Mouse (Mus musculus) forebrain, embryonic 12.5 days (tissue): Measurements from ENCODE around the gene H2-Oa. TPM values are rescaled to one million over a fixed set of nuclear protein-coding genes. Genes with fewer than 3 reads are reported as not detected.

Experiments
- ATAC-seq: fragments of 200-750 bp; cut with Nextera tagmentation; 2 replicates; pipeline ENCODE4 v1.8.0; 2017; ENCODE audit warnings: moderate TSS enrichment; ENCODE audit not compliant: low FRiP score
- H3K27ac ChIP-seq: fragments of 300-500 bp; sonication (generic); 2 replicates; pipeline ENCODE4 v1.5.1; 2016; ENCODE audit warnings: mild to moderate bottlenecking
- H3K27me3 ChIP-seq: fragments of 300-500 bp; sonication (generic); 2 replicates; pipeline ENCODE4 v1.6.1; 2016; ENCODE audit warnings: mild to moderate bottlenecking
- H3K36me3 ChIP-seq: fragments of 300-500 bp; sonication (generic); replicated peaks from 2 replicates; pipeline ENCODE4 v1.6.1; 2016; ENCODE audit warnings: mild to moderate bottlenecking
- H3K4me1 ChIP-seq: fragments of 300-500 bp; sonication (generic); 2 replicates; pipeline ENCODE4 v1.6.1; 2016
- H3K4me2 ChIP-seq: fragments of 300-500 bp; sonication (generic); 2 replicates; pipeline ENCODE4 v1.6.1; 2016; ENCODE audit warnings: mild to moderate bottlenecking, moderate library complexity
- H3K4me3 ChIP-seq: fragments of 300-500 bp; sonication (generic); replicated peaks from 2 replicates; pipeline ENCODE4 v1.5.1; 2016; ENCODE audit warnings: mild to moderate bottlenecking
- H3K9ac ChIP-seq: fragments of 300-500 bp; sonication (generic); 2 replicates; pipeline ENCODE4 v1.6.1; 2016; ENCODE audit warnings: mild to moderate bottlenecking
- H3K9me3 ChIP-seq: fragments of 300-500 bp; sonication (generic); 2 replicates; pipeline ENCODE4 v1.6.1; 2016
- WGBS: fragments of 180-500 bp; shearing (Covaris S2); methylation state at CpG from one replicate; pipeline ENCODE4 v1.1.7; 2016; 5-methylcytosine and 5-hydroxymethylcytosine counted together
- polyA plus RNA-seq: library from polyadenylated mRNA; unstranded; fragments of >200 nt; fragmentation: Nextera tagmentation; extraction: Ambion mirVana; gene quantifications from 2 replicates; pipeline ENCODE4 v1.2.1, GENCODE M21; 2016

Gene H2-Oa
- polyA plus RNA-seq, 1 experiment from 2014 or later: 0.41 TPM

DNA sequence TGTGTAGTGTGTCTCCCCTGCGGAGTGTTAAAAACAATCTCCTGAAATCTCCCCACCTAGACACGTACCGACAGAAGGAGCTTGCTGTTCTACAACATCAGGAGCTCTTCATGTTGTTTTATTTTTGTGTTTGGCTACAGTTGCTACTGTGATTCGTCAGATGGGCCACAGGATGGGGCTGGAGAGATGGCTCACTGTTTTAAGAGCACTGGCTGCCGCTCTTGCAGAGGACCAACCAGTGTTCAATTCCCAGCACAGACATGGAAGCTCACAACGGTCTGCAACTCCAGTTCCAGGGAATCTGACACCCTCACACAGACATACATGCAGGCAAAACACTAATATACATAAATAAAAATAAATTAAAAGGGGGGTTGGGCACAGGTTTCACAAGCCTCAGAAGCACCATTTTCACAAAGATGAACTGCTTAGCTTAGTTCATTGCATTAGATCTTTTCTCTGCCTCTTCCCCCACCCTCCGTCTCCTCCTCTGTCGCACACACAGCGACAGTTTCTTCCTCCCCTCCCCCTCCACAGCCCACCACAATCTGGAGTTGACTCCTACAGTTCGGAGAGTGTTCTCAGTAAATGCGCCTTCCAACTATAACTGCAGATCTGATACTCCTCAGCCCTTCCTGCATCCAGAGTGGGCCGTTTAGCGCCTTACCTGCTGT lies 36.3 kb downstream of the H2-Oa start:
- H3K9me3 ChIP-seq: no peaks in the 10 kb centered on the region
- no peak for ATAC-seq
- H3K4me3 ChIP-seq: no peak overlapping the region; the same call in 1 of the 2 replicates
- peak overlapping the region; percentile 32 for H3K4me2 ChIP-seq
- H3K4me1 ChIP-seq: peaks cover 31% of the 10 kb centered on the region
- no peak overlapping the region; the same call in 1 of the 2 replicates for H3K9ac ChIP-seq
- 23% methylated on average over 13 of the region's 13 CpGs for WGBS
- H3K36me3 ChIP-seq: no peaks in the 10 kb centered on the region
- H3K27ac ChIP-seq: no peak overlapping the region
- H3K27me3 ChIP-seq: peaks cover 33% of the 10 kb centered on the region

DNA sequence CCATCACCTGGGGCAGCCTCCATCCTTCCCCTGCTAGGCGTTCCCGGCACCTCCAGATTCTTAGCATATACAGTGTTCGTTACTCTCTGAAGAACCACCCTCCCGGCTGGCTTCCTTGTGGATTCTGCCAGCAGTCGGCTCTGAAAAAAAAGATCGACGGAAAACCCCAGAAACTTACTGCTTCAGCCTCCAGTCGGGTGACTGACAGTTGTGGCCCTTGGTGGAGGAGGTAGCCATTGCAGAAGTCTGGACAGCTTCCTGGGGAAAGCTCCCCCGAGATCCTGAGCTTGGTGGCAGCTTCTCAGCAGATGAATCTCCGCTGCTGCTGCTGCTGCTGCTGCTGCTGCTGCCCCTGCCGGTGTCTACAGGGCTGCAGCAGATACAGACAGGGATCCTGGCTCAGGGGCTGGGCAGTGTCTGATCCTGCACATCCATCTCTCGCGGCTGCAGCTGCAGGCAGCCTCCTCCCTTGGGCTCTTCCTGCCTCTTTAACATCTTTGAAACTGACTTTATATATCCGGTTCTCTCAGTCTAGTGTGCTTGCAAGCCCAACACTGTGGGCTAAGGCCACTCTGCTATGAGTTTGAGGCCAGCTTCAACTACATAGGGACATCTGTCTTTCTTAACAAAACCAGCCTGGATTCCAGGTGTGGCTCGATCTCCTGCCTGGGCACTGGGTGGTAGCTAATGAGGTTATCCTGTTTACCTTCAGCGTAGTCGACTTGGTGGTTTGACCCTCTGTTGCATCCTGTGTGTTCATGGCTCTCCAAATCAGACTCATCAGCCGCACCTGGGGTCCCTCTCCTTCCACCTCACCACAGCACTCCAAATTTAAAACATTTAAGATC lies 37.0 kb downstream of the H2-Oa start:
- no peak overlapping the region; the same call in 1 of the 2 replicates for H3K9ac ChIP-seq
- peaks cover 23% of the 10 kb centered on the region for H3K4me1 ChIP-seq
- peaks cover 33% of the 10 kb centered on the region for H3K27me3 ChIP-seq
- H3K27ac ChIP-seq: no peak overlapping the region
- H3K36me3 ChIP-seq: no peaks in the 10 kb centered on the region
- 27% methylated on average over 18 of the region's 18 CpGs for WGBS
- H3K9me3 ChIP-seq: no peaks in the 10 kb centered on the region
- H3K4me2 ChIP-seq: peak overlapping the region; percentile 32
- no peak for ATAC-seq
- H3K4me3 ChIP-seq: no peak overlapping the region; the same call in 1 of the 2 replicates

- 90% methylated on average over 19 of the region's 19 CpGs for WGBS
- no peak overlapping the region for H3K4me3 ChIP-seq
- ATAC-seq: no peak
- H3K9ac ChIP-seq: no peak overlapping the region
- H3K9me3 ChIP-seq: no peaks in the 10 kb centered on the region
- no peak overlapping the region for H3K27ac ChIP-seq
- H3K27me3 ChIP-seq: peaks cover 33% of the 10 kb centered on the region
- H3K4me1 ChIP-seq: peaks cover 23% of the 10 kb centered on the region
- no peaks in the 10 kb centered on the region for H3K36me3 ChIP-seq
- no peak overlapping the region for H3K4me2 ChIP-seq
Measured at GRCm38 (mm10) chr17:34130073-34130947, 38.2 kb downstream of the H2-Oa start.

- H3K9me3 ChIP-seq: no peaks in the 10 kb centered on the region
- H3K36me3 ChIP-seq: no peaks in the 10 kb centered on the region
- H3K4me3 ChIP-seq: no peak overlapping the region
- no peak overlapping the region for H3K27ac ChIP-seq
- no peak for ATAC-seq
- WGBS: 71% methylated on average over 7 of the region's 7 CpGs
- H3K4me1 ChIP-seq: peaks cover 29% of the 10 kb centered on the region
- H3K9ac ChIP-seq: no peak overlapping the region
- peaks cover 46% of the 10 kb centered on the region for H3K27me3 ChIP-seq
- H3K4me2 ChIP-seq: no peak overlapping the region
Measured at GRCm38 (mm10) chr17:34131911-34132310, 39.8 kb downstream of the H2-Oa start.

GRCm38 (mm10) chr17:34133289-34133688 lies 41.1 kb downstream of the H2-Oa start:
- peaks cover 46% of the 10 kb centered on the region for H3K27me3 ChIP-seq
- H3K36me3 ChIP-seq: no peaks in the 10 kb centered on the region
- H3K9ac ChIP-seq: no peak overlapping the region
- ATAC-seq: no peak
- 82% methylated on average over 11 of the region's 11 CpGs for WGBS
- no peak overlapping the region for H3K4me2 ChIP-seq
- H3K4me3 ChIP-seq: no peak overlapping the region
- H3K27ac ChIP-seq: no peak overlapping the region
- H3K4me1 ChIP-seq: peaks cover 16% of the 10 kb centered on the region
- H3K9me3 ChIP-seq: no peaks in the 10 kb centered on the region

- H3K4me2 ChIP-seq: no peak overlapping the region
- H3K4me1 ChIP-seq: peaks cover 13% of the 10 kb centered on the region
- ATAC-seq: no peak
- no peaks in the 10 kb centered on the region for H3K36me3 ChIP-seq
- peaks cover 48% of the 10 kb centered on the region for H3K27me3 ChIP-seq
- WGBS: 87% methylated on average over 3 of the region's 3 CpGs
- H3K9me3 ChIP-seq: no peaks in the 10 kb centered on the region
- H3K9ac ChIP-seq: no peak overlapping the region
- H3K27ac ChIP-seq: no peak overlapping the region
- H3K4me3 ChIP-seq: no peak overlapping the region
Measured at GRCm38 (mm10) chr17:34134451-34134850, 42.3 kb downstream of the H2-Oa start.

- peak; percentile 98 for ATAC-seq
- no peaks in the 10 kb centered on the region for H3K9me3 ChIP-seq
- H3K27me3 ChIP-seq: peaks cover 51% of the 10 kb centered on the region
- H3K27ac ChIP-seq: no peak overlapping the region
- H3K36me3 ChIP-seq: no peaks in the 10 kb centered on the region
- peak overlapping the region; percentile 45; the same call in 1 of the 2 replicates for H3K9ac ChIP-seq
- 6% methylated on average over 31 of the region's 31 CpGs for WGBS
- peak overlapping the region; percentile 37 for H3K4me3 ChIP-seq
- H3K4me1 ChIP-seq: peaks cover 20% of the 10 kb centered on the region
- peak overlapping the region; percentile 67 for H3K4me2 ChIP-seq
Measured at GRCm38 (mm10) chr17:34135297-34136224, 43.4 kb downstream of the H2-Oa start.

DNA sequence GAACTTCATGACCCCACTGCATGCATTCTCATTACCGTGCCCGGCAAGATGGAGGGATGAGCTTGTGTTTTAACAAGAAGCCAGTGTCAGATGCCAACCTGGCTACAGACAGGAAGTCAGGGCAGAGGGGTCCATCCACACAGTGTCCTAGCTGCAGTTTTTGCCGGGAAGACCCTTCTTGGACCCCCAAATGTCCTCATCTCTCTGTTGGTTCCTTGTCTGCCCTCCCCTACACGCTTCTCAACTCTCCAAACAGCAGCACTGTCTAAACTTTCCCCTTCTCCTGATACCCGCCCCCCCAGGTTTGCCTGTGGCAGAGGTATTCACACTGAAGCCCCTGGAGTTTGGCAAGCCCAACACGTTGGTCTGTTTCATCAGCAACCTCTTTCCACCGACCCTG lies 45.5 kb downstream of the H2-Oa start:
- Histone ChIP-seq H3K4me1 (peaks cover 20% of the 10 kb centered on the region), H3K27ac (no peak overlapping the region), H3K9ac (no peak overlapping the region), H3K9me3 (no peaks in the 10 kb centered on the region), H3K4me2 (no peak overlapping the region), H3K36me3 (no peaks in the 10 kb centered on the region), H3K27me3 (peaks cover 66% of the 10 kb centered on the region), H3K4me3 (no peak overlapping the region)
- WGBS: 76% methylated on average over 7 of the region's 7 CpGs
- no peak for ATAC-seq

- H3K4me2 ChIP-seq: no peak overlapping the region
- H3K4me3 ChIP-seq: no peak overlapping the region
- peaks cover 69% of the 10 kb centered on the region for H3K27me3 ChIP-seq
- no peaks in the 10 kb centered on the region for H3K36me3 ChIP-seq
- H3K4me1 ChIP-seq: peaks cover 22% of the 10 kb centered on the region
- WGBS: 71% methylated on average over 7 of the region's 7 CpGs
- H3K9me3 ChIP-seq: no peaks in the 10 kb centered on the region
- H3K27ac ChIP-seq: no peak overlapping the region
- H3K9ac ChIP-seq: no peak overlapping the region
- ATAC-seq: no peak
Measured at GRCm38 (mm10) chr17:34138655-34139054, 46.5 kb downstream of the H2-Oa start.

DNA sequence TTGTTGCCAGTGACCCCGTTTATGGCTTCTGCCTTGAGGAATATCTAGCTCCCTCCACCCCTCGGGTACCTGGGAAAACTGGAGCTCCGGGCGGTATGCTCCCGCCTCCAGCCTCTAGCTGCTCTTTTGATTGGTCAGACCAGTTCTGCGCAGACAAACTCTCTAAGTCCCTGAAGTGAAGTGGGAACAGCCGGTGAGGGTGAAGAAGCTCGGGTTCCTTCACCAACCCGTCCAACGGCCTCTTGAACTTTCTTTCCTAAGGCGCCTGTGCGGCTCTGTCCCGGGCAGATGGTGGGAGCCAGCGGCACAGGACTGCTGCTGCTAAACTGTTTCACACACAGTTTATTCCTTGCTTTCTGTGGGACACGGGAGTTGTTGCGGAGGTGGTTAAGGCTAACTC lies 47.3 kb downstream of the H2-Oa start:
- H3K9ac ChIP-seq: no peak overlapping the region
- H3K27me3 ChIP-seq: peaks cover 69% of the 10 kb centered on the region
- 2% methylated on average over 16 of the region's 16 CpGs for WGBS
- H3K9me3 ChIP-seq: no peaks in the 10 kb centered on the region
- peak overlapping the region; percentile 32 for H3K4me3 ChIP-seq
- no peak for ATAC-seq
- no peak overlapping the region for H3K27ac ChIP-seq
- H3K4me1 ChIP-seq: peaks cover 22% of the 10 kb centered on the region
- peak overlapping the region; percentile 60 for H3K4me2 ChIP-seq
- H3K36me3 ChIP-seq: no peaks in the 10 kb centered on the region

- no peak overlapping the region for H3K27ac ChIP-seq
- ATAC-seq: no peak
- 8% methylated on average over 5 of the region's 5 CpGs for WGBS
- H3K9me3 ChIP-seq: no peaks in the 10 kb centered on the region
- H3K9ac ChIP-seq: no peak overlapping the region
- H3K36me3 ChIP-seq: no peaks in the 10 kb centered on the region
- peak overlapping the region; percentile 60 for H3K4me2 ChIP-seq
- peaks cover 69% of the 10 kb centered on the region for H3K27me3 ChIP-seq
- H3K4me3 ChIP-seq: no peak overlapping the region; the same call in 1 of the 2 replicates
- peaks cover 22% of the 10 kb centered on the region for H3K4me1 ChIP-seq
Measured at GRCm38 (mm10) chr17:34140240-34140639, 48.1 kb downstream of the H2-Oa start.
